Mouse (Mus musculus) hindbrain, embryonic 10.5 days (tissue): ENCODE measurements around the gene Ctnnb1. TPM values are rescaled to one million over a fixed set of nuclear protein-coding genes. Genes with fewer than 3 reads are reported as not detected.
A peak's percentile ranks its signal among the peaks of the same experiment; 100 is the strongest.

Experiments used
- DNase-seq: peaks from one replicate; pipeline ENCODE4 v3.0.0-alpha.2; 2017; ENCODE audit warnings: low spot score
- H3K27ac ChIP-seq: fragments of 300-500 bp; sonication (generic); 2 replicates; pipeline ENCODE4 v1.5.1; 2016; ENCODE audit warnings: mild to moderate bottlenecking, moderate library complexity
- H3K27me3 ChIP-seq: fragments of 300-500 bp; sonication (generic); 2 replicates; pipeline ENCODE4 v1.6.1; 2016; ENCODE audit warnings: mild to moderate bottlenecking; ENCODE audit not compliant: poor library complexity, insufficient read depth, severe bottlenecking
- H3K36me3 ChIP-seq: fragments of 300-500 bp; sonication (generic); 2 replicates; pipeline ENCODE4 v1.6.1; 2016; ENCODE audit warnings: mild to moderate bottlenecking, moderate library complexity
- H3K4me1 ChIP-seq: fragments of 300-500 bp; sonication (generic); replicated peaks from 2 replicates; pipeline ENCODE4 v1.6.1; 2016; ENCODE audit warnings: mild to moderate bottlenecking
- H3K4me3 ChIP-seq: fragments of 300-500 bp; sonication (generic); 2 replicates; pipeline ENCODE4 v1.5.1; 2016; ENCODE audit warnings: mild to moderate bottlenecking, moderate library complexity
- H3K9me3 ChIP-seq: fragments of 300-500 bp; sonication (generic); 2 replicates; pipeline ENCODE4 v1.6.1; 2016; ENCODE audit warnings: mild to moderate bottlenecking, moderate library complexity
- WGBS: fragments of 180-500 bp; shearing (Covaris S2); methylation state at CpG from one replicate; pipeline ENCODE4 v1.1.7; 2016; 5-methylcytosine and 5-hydroxymethylcytosine counted together
- polyA plus RNA-seq: library from polyadenylated mRNA; unstranded; fragments of >200 nt; fragmentation: Nextera tagmentation; extraction: Ambion mirVana; gene quantifications from 2 replicates; pipeline ENCODE4 v1.2.1, GENCODE M21; 2016

The Ctnnb1 gene
- polyA plus RNA-seq = 496 and 622 TPM in 2 replicates

DNA sequence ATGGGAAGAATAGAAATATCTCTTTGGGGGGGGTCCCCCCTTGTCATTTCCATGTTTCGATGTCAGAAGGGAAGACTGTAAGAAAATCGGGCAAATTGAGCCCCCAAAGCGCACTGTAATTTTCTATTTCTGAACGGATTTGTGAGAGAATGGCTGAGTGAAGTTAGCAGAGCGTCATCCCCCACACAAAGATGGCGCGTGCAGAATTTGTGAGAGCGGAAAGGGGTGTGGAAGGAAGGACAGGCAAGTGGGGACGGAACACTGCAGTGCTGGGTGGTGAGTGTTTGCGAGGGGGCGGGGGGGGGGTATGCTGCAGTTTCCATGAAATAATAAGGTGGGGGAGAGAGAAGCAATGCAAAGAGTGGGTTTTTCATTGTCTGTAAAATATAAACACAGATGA lies at the start of gene Ctnnb1:
TSS of gene Ctnnb1 (plus strand) at position 136 of the 400 bp plus-strand sequence.
- 71% methylated on average over 11 of the region's 11 CpGs for WGBS
- Histone ChIP-seq H3K9me3 (no peaks in the 10 kb centered on the region), H3K36me3 (no peaks in the 10 kb centered on the region), H3K27ac (no peak within 1 kb of the TSS), H3K27me3 (no peaks in the 10 kb centered on the region), H3K4me3 (no peak within 1 kb of the TSS), H3K4me1 (peaks cover 24% of the 10 kb centered on the region)
- DNase-seq = no peak

DNA sequence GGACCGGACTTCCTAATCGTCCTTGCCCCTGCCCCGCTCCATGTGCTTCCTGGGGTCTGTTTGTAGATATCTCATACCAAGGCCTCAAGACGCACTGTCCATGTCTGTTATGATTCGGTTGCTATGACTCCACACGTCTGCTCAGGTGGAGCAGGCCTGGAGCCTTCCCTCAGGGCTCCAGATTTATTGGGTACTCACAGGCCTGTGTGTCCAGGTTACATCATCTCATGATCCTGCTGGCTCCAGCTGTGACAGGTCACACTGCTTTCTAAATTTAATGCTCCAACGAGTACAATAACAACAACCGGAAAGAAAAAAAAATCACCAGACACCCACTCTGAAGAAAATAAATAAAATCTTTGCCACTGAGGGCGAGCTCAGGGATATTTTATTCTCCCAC lies 48.7 kb upstream of the Ctnnb1 start:
- 85% methylated on average over 9 of the region's 9 CpGs for WGBS

DNA sequence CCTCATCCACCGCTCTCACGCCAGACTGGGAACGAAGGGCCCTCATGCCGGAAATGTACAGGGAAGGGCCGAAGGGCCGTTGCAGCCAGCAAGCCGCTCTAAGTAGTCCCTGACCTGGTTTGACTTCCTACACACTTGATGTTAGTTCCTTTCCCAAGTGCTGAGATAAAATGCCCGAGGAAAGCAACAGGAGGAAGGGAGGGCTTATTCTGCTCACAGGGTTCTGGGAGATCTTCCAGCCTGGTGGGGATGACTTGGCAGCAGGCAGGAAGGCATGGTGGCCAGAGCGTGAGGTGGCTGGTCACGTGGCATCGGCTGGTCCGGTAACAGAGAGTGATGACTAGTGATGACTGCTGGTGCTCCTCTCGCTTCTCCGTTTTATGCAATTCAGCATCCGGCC lies 47.9 kb upstream of the Ctnnb1 start:
- Histone ChIP-seq H3K27me3 (no peaks in the 10 kb centered on the region), H3K4me3 (no peak overlapping the region), H3K4me1 (peaks cover 9% of the 10 kb centered on the region; the same call in 1 of the 2 replicates), H3K9me3 (no peaks in the 10 kb centered on the region), H3K36me3 (no peaks in the 10 kb centered on the region), H3K27ac (0 out of 2 replicates have a peak overlapping the region, but pooled peaks have one; percentile 37)
- no peak for DNase-seq
- 95% methylated on average over 15 of the region's 15 CpGs for WGBS

More for the DNA sequence above, 48.7 kb upstream of the Ctnnb1 start:
- no peak overlapping the region for H3K27ac ChIP-seq
- peaks cover 9% of the 10 kb centered on the region; the same call in 1 of the 2 replicates for H3K4me1 ChIP-seq
- H3K4me3 ChIP-seq = no peak overlapping the region
- no peaks in the 10 kb centered on the region for H3K27me3 ChIP-seq
- H3K36me3 ChIP-seq = no peaks in the 10 kb centered on the region
- H3K9me3 ChIP-seq = no peaks in the 10 kb centered on the region
- no peak for DNase-seq

DNA sequence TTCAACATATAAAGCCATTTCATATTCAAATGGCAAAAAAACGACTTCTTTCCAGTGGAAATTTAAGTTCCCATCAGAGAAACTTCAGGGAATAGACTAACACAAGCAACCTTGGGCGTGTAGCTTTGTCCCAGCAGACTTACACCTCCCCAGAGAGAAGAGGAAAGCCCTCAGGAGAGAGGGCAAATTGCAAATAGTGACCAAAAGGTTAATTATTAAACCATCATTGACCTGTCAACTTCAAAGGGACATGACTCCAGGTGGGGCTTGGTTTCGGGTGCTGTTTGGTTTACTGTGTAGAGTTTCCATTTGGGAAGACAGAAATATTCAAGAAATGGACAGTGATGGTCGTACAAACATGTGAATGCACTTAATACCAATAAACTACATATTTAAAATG lies 47.2 kb upstream of the Ctnnb1 start:
- WGBS = 75% methylated on average over 4 of the region's 4 CpGs
- Histone ChIP-seq H3K4me3 (no peak overlapping the region), H3K4me1 (peaks cover 9% of the 10 kb centered on the region; the same call in 1 of the 2 replicates), H3K27ac (no peak overlapping the region), H3K27me3 (no peaks in the 10 kb centered on the region), H3K36me3 (no peaks in the 10 kb centered on the region), H3K9me3 (no peaks in the 10 kb centered on the region)
- no peak for DNase-seq

DNA sequence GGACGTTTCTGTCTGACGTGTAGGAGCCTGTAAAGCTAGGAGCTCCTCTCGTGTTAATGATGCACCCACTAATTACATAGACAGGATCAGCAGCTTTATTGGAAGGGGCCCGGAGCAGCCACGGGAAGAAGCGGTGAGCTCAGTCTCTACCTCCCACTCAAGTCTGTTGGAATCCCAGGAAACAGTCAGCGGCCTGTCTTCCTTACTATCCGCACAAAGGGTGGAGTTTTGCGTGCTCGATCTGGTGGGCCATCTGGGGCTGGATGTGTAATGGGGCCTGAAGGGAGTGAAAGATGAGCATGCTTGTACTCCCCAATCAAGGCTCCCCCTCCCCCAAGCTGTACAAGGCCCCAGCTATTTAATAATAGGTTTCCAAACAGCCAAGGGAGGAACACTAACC lies 44.3 kb upstream of the Ctnnb1 start:
- Histone ChIP-seq H3K27me3 (no peaks in the 10 kb centered on the region), H3K4me1 (peaks cover 9% of the 10 kb centered on the region; the same call in 1 of the 2 replicates), H3K4me3 (no peak overlapping the region), H3K36me3 (no peaks in the 10 kb centered on the region), H3K9me3 (no peaks in the 10 kb centered on the region), H3K27ac (0 out of 2 replicates have a peak overlapping the region, but pooled peaks have one; percentile 29)
- WGBS = 75% methylated on average over 10 of the region's 10 CpGs
- DNase-seq = no peak

DNA sequence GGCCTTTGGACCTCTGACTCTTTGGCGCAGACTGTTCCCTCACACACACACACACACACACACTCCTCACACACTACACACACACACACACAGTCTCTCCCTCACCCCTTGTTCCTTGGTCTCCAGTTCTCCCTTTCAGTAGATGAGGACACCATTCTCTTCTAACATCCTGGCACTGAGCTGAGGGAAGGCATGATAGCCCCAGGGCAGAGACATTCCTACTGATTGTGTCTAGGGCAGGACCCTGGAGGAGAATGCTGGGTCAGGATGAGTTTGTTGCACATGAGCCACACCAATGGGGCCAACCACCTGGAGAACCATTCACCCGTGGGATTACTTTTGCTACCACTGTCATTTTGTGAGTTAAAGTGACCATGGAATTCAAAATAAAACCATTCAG lies 41.4 kb upstream of the Ctnnb1 start:
- H3K4me1 ChIP-seq = peaks cover 9% of the 10 kb centered on the region; the same call in 1 of the 2 replicates
- no peaks in the 10 kb centered on the region for H3K9me3 ChIP-seq
- DNase-seq = no peak
- H3K4me3 ChIP-seq = no peak overlapping the region
- H3K27ac ChIP-seq = no peak overlapping the region
- no peaks in the 10 kb centered on the region for H3K27me3 ChIP-seq
- H3K36me3 ChIP-seq = no peaks in the 10 kb centered on the region
- WGBS = 81% methylated on average over 2 of the region's 2 CpGs

DNA sequence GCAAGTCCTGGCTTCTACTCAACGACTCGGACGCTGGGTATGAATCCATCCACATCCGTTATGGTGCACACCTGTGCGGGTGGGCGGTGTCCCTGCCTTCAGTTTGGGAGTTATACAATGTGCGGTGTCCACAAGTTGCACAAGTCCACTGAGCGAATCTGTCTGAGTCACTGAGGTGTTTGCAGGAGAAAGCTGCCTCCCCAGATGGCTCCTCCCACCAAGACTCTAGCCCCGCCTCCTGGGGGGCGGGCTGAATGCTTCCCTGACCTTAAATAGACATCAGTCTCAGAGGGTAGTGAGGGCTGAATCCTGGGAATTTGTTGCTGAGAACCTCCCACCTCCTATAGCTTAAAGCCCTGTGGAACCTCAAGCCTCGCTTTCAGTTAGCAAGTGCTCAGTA lies 35.6 kb upstream of the Ctnnb1 start:
- 93% methylated on average over 11 of the region's 11 CpGs for WGBS

DNA sequence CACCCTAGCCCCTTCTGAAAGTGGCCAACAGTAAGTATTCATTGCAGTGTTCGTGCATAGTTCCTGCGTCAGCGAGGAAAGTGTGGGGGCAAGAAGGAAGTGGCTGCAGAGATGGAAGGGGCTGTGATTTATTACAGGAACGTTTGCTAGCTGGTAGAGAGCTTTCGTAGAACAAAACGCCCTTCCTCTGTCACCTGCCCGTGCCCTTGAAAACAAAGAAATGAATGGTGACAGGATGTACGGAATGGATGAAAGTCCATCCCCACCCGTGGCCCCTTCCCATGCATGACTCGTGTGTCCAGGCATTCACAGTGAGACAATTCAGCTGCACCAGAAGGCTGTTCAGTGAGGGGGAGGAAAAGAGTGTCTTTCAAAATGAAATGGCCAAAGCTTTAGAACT lies 35.0 kb upstream of the Ctnnb1 start:
- no peak for DNase-seq
- Histone ChIP-seq H3K27ac (no peak overlapping the region), H3K9me3 (no peaks in the 10 kb centered on the region), H3K36me3 (no peaks in the 10 kb centered on the region), H3K27me3 (no peaks in the 10 kb centered on the region), H3K4me3 (no peak overlapping the region), H3K4me1 (peaks cover 7% of the 10 kb centered on the region)
- 80% methylated on average over 10 of the region's 10 CpGs for WGBS

More for the DNA sequence above, 35.6 kb upstream of the Ctnnb1 start:
- Histone ChIP-seq H3K4me3 (no peak overlapping the region), H3K27me3 (no peaks in the 10 kb centered on the region), H3K36me3 (no peaks in the 10 kb centered on the region), H3K9me3 (no peaks in the 10 kb centered on the region), H3K4me1 (peaks cover 7% of the 10 kb centered on the region), H3K27ac (no peak overlapping the region)
- DNase-seq = no peak

DNA sequence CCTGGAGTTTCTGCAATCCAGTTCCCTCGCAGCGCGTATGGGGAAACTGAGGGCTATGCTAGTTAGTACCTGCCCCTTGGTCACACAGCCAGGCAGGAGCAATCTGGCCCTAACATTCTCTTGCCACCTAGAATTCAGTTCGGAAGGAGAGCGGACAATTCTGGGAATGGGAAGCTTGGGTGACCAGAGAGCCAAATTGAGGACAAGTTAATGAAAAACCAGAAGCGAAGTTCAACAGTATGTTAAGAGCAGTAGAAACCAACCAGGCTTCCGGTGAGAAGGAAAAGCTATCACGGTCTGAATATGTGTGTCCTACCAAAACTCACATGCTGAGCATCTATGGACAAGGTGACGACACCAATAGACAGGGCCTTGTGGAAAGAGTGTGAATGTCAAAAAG lies 34.6 kb upstream of the Ctnnb1 start:
- no peak overlapping the region for H3K4me3 ChIP-seq
- no peaks in the 10 kb centered on the region for H3K27me3 ChIP-seq
- no peak overlapping the region for H3K27ac ChIP-seq
- H3K36me3 ChIP-seq = no peaks in the 10 kb centered on the region
- DNase-seq = no peak
- peaks cover 7% of the 10 kb centered on the region for H3K4me1 ChIP-seq
- 93% methylated on average over 9 of the region's 9 CpGs for WGBS
- no peaks in the 10 kb centered on the region for H3K9me3 ChIP-seq

DNA sequence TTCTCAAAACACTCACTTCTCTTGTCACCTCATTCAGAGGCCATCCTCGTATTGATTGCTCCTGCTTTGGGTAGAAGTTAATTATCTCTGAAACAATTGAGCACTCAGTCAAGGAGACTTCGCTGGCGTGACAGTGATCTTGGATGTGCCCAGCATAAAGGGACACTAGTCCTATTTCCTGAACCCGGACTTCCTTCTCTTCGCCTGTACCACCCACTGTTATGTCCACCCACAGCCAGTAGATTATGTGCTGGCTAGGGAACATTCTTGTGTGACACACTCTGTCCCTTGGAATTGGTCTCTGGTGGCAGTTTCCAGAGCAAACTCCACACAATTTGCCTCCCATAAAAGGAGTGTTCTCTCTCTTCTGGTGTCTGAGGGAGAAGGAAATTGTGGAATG lies 32.5 kb upstream of the Ctnnb1 start:
- no peak for DNase-seq
- Histone ChIP-seq H3K4me1 (peaks cover 18% of the 10 kb centered on the region), H3K4me3 (no peak overlapping the region), H3K27me3 (no peaks in the 10 kb centered on the region), H3K9me3 (no peaks in the 10 kb centered on the region), H3K36me3 (no peaks in the 10 kb centered on the region), H3K27ac (no peak overlapping the region)
- WGBS = 52% methylated on average over 5 of the region's 5 CpGs

DNA sequence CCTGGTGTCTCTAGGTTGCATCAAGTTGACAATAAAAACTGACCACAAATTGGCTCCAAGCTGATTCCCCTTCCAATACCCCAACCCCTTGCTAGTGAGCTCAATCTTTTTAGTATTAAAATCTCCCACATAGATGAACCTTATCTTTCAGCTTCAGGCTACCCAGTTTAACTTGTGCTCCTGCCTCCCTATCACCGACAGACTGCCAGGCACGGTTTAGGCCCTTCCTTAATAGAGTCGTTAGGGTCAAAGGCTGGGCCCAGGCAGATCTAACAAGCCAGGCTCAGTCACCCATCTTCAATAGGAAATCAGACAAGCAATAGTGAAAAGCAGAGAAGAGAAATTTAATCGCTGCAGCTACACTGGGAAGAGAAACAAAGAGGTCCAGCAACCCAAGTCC lies 31.7 kb upstream of the Ctnnb1 start:
- H3K36me3 ChIP-seq = no peaks in the 10 kb centered on the region
- no peaks in the 10 kb centered on the region for H3K27me3 ChIP-seq
- WGBS = 74% methylated on average over 4 of the region's 4 CpGs
- no peaks in the 10 kb centered on the region for H3K9me3 ChIP-seq
- H3K4me3 ChIP-seq = no peak overlapping the region
- peaks cover 18% of the 10 kb centered on the region for H3K4me1 ChIP-seq
- no peak overlapping the region for H3K27ac ChIP-seq
- DNase-seq = no peak

DNA sequence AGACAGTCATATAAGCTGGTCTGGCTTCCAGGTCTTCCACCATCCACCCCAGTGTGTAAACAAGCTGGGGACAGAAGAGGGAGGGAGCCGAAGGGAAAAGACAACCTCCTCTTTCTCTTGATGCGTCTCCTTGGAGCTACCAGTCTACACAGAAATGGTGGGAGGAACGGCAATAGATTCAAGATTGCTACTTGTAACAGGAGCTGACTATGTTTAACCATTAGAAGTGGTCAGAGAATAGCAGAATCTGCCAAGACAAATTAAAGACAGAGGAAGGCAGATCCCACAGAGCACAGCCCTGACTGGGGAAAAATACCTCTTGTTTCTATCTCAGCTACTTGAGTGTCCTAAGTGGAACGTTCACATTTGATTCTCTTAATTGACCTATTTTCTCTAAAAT lies 29.2 kb upstream of the Ctnnb1 start:
- Histone ChIP-seq H3K4me1 (peaks cover 18% of the 10 kb centered on the region), H3K27me3 (no peaks in the 10 kb centered on the region), H3K9me3 (no peaks in the 10 kb centered on the region), H3K27ac (no peak overlapping the region), H3K36me3 (no peaks in the 10 kb centered on the region), H3K4me3 (no peak overlapping the region)
- 61% methylated on average over 4 of the region's 4 CpGs for whole genome bisulfite sequencing
- DNase-seq = no peak

DNA sequence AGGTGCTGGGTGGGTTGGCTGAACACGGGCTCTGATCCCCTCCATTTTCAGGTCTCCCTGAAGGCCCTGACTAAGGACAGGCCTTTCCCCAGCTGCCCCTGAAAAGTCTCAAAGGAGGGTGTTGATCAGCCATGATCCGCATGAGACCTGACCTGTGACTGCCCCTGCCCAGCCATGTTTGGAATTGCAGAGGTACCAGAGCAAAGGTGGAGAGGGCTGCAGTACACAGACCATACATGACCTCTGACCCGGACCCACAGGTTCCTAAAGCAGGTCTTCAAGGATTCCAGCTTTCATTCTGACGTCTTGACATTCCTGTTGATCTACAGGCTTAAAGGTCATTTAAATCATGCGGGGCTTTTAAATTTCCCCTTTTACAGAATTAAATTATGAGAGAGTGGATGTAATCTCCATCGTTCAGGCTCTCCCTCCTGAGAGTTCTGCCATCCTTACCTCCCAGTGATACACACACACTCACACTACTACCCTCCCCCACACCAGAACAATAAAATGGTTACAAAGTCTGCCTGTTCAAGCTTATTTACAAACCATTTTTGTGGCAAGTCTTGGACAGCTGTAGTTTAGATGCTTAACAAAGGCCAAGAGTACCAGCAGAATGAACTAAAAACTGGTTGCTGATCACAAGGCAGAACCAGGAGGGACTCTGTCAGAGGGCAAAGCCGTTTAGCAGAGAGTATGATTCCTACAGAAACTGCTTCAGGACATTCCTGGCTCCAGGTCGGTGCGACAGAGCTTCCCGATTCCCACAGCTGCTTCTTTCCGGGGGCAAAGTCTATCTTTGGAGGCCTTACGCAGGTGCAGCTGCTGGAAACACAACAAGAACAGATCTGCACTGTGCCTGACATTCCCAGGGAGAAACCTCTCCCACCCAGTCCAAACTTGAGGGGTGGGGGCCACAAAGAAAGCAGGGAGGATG lies 28.4 kb upstream of the Ctnnb1 start:
- H3K9me3 ChIP-seq = no peaks in the 10 kb centered on the region
- WGBS = 66% methylated on average over 12 of the region's 12 CpGs
- DNase-seq = no peak
- H3K27me3 ChIP-seq = no peaks in the 10 kb centered on the region
- H3K4me1 ChIP-seq = peaks cover 21% of the 10 kb centered on the region
- H3K4me3 ChIP-seq = no peak overlapping the region
- H3K27ac ChIP-seq = no peak overlapping the region
- H3K36me3 ChIP-seq = no peaks in the 10 kb centered on the region
